Mouse (Mus musculus) embryo, embryonic 9.5 days (tissue): Measurements from ENCODE around the gene Tenm2.
A peak's percentile ranks its signal among the peaks of the same experiment; 100 is the strongest.

Experiments
- DNase-seq: peaks from one replicate; pipeline ENCODE4 v3.0.0-alpha.2; 2017; ENCODE audit errors: extremely low spot score

The Tenm2 gene

DNA sequence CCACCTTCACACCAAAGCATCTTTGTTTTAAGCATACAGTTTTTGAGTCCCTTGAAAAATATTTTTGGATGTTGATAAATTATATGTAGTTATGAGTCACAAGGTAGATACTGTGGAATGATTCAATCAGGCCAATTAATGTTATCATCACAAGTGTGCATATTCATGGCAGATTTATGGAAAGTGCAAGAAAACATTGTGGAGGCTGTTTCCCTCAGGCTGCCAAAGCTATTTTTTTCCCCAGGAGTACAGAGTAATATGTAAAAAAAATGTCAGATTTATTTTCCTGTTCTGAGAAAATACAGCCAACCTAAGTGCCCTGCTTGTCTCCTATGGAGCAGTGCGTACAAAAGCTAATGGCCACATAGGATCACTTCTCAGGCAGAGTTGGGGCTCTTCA is 882.5 kb downstream of the Tenm2 start:
- no peak for DNase-seq

DNA sequence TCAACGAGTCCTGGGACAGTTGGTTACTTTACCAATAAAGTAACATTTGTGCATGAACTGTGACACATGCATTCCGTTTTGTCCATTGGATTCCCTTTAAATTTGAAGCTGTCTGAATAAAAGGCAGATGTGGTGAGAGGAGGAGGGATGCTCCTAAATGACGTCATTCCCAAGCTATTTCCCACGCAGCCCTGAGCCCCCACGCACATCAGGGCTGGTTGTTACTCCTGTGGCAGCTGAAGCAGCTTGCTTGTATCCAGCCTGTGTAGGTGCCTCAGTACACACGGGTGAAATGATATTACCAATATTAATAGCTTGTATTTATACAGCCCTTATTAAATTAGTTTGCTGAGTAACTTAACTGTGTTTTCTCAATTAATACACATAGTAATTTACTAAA is 884.0 kb downstream of the Tenm2 start:
- DNase-seq: no peak

DNA sequence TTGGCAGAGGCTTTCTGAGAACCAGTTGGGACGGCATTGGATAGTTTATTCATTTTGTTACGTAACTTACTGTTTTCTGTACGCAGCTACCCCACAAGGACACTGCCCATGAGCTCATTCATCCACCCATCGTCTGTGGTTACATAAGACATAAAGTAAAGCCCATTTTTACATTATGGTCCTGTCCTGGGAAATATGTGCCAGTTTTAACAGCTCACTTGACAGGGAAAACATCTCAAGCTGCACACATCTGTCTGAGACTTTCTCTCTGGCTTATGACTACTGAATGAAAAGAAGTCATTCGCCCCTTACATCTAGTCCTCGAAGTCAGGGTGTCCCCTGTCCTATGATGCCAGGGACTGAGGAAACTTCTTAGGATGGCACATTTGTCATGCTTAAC is 884.4 kb downstream of the Tenm2 start:
- DNase-seq: no peak

DNA sequence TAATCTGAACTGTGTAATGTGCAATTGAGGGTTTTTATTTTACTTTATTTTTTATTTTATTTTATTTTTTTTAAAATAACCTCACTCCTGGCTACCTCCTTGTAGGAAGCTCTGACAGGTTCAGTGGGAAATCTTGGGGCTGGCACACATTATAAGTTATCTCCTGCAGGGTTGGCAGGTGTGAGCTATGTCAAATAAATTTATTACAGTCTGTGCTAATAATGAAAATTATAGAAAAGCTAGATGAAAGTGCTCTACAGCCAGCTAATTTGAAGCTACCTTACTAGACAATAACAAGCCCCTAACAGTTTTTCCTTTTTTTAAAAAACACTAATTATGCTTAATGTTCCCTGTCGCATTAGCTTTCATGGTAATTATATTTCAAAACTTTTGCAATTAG is 885.5 kb downstream of the Tenm2 start:
- no peak for DNase-seq

DNA sequence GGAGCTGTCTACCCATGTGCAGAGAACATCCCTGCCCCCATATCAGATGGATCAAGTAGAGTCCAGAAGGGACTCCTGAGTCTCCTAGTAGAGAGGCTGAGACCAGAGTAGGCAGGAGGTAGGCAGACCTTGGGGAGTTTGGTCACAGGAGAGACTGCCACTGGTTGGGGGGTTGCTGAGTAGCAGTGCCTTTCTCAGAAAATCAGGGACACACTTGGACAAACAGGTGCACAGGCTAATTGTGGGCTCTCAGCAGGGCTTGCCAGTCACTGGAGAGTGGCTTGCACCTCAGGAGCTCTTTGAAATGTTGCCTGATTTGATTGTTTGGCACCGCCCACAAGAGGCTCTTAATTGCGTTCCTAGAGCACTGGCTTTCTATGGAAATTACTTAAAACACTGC is 885.9 kb downstream of the Tenm2 start:
- no peak for DNase-seq

DNA sequence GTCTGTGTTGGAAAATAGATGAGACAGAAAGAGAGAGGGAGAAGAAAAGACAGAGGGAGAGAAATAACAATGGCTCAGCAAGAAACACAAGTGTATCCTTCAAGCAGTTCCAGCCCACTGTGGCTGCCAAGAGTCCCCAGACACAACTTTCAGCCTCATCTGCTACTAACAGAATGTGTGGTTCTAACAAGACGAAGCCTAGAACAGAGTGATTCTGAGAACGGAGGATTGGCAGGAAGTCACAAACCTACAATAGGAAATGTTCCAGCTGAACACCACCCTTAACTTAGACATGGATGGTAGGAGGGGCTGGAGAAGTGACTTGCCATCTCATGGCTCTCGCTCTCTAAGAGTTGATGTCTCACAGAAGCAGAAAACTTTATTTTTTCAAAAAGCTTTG is 894.0 kb downstream of the Tenm2 start:
- no peak for DNase-seq

DNA sequence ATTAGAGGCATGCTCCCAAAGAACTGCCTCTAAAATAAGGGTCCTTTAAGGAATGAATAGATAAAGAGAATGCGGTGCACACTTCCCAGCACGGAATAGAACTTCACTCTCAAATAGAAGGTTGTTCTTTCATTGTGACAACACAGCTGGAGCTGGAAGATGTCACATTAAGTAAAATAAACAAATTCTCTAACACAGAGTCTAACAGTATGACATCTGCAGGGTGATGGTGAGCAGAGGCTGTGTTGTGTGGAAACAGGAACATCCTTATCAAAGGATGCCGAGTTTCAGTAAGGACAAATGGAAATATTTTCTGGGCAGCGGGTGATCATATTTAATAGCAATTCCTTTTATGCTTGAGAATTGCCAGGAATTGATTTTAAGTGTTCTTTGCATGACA is 897.3 kb downstream of the Tenm2 start:
- no peak for DNase-seq

DNA sequence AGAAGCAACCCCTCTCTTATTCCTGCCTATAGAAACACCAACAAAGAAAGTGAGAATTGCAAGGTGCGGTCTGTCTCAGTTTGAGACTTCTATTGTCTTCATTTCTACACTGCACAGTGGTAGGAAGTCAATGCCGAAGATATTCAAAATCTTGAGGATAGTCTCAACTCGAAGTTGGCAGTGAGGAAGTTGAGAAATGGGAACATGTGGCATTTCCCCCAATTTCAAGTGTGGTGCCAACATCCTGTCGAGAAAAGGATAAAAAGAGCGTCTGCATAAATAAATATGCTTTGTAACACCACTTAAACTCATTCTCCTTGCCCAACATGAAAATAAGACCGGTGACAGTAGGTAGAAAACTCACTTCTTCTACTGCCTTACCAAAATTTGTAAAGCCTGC is 898.7 kb downstream of the Tenm2 start:
- DNase-seq: no peak

DNA sequence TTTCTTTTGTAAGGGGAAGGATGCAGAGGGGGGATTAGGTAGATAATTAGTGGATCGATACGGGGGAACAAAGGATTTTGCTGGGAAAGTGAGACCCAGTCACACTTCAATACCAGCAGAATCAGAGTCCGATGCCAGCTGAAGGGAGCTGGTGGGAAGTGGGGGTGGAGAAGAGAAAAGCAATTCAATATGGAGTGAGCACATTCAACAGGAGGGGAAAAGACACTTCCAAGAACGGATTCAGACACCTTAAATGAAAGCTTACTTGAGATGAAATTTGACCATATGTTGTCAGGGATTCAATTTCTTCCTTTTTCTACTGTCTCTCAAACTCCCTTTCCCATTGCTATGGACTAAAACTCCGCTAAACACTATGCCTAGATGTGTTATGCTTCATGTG is 900.6 kb downstream of the Tenm2 start:
- no peak for DNase-seq

DNA sequence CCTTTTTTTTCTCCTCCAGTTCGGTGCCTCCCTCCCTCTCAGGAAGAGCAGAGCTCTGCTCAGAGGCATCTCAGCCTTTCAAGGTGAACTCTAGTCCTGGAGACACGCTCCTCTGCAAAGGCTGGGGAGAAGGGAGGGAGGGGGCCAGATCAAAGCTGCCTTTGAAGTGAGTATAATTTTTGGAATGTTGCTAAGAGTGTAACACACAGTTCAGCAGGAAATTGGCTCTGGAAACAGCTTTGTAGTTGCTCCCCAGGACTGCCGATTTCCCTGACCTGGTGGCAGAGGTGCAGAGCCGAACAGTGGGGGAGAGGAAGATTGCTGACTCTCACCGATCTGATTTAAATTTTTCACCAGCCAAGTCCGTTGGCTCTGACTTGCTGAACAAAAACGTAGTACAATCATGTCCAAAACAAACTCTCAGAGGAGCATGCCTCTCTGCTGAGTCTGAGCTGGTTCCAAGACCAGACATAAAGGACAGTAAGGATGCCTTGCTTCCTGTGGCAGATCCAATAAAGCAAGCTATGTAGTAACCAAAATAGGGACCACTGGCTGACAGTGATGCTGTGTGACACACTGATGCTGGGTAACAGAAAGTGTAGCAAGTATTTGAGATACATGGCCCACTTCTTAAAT is 901.5 kb downstream of the Tenm2 start:
- DNase-seq: peak; percentile 35

DNA sequence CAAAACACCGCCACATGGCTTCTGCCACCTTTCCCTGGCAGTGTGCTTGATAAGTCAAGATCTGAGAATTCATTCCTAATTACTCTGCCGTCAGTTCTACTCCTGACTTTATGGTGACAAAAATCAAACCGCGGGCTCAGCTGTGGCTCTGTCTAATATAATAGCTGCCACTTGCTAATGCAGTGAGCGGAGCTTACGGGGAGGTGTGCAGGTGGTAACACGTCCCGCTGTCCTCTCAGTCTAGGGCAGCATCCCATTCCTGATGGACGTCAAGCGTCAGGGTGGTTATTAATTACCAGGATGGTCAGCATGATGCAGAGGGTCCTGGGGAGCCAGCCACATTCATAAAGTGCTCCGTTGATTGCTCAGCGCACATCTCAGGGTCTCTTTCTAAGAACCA is 903.5 kb downstream of the Tenm2 start:
- DNase-seq: no peak

DNA sequence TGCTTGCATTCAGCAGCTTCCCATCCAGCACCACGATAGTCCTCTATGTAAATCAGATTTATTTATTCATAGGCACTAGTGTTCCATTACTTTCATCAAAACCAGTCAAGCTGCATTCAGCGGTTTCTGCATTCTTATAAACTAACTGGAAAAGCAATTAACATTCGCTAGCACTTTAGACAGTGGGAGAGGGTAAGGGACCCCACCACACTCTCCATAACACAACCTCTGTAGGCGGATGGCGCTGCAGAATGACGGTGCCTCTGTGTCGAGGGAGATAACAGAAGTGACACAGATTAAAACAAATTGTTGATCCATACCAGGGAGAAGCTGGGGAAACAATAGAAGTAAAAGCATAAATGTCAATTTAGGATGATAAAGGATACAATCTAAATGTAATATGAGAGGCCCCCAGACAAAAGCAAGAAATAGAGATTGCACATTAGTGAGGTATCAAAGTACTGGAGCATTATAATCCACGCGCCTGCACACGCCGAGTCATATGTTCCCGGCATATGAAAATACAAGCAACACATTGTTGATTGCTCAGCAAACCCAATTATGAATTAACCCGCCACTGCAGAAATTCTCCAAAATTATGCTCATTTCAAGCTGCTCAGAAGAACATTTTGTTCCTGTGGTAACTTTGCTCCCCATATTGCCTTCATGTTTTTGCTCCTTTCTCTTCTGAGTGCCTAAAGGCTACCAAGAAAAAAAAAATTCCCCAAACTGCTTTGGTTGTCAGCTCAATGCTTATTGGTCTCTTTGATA is 904.2 kb downstream of the Tenm2 start:
- DNase-seq: no peak

DNA sequence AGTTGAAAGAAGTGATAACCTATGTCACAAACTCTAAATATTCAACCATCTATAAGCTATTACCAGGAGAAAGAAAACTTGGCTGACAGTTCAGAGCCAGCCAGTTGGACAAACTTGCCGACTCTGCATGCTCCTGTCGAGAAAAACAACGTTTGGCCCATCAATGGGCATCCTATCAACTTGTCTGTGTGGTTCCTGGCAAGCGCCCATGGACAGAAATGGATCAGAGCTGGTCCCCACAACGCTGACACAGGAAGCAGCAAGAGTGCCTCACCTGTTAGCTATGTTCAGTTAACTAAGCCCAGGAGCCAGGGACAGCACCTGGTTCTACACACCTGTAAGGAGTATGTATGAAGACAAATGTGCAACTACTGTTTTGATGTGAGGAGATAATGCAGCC is 908.5 kb downstream of the Tenm2 start:
- DNase-seq: no peak

DNA sequence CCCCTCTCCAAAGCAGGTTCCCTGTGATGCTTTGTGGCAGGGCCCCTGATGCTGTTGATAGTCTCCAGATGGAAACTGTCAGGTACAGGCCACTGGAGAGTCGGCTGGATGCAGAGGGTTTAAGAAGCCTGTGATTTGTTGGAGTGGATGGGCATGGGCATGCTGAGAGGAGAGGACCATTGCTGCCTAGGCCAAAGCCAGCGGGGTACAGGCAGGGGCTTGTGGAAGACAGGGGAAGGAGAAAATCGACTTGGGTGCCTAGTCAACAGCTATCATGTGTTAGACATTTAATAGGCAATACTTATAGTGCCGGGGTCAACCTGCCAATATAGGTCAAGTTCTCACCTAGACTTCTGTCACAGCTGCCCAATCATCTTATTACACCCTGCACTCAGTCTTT is 926.4 kb downstream of the Tenm2 start:
- DNase-seq: no peak

DNA sequence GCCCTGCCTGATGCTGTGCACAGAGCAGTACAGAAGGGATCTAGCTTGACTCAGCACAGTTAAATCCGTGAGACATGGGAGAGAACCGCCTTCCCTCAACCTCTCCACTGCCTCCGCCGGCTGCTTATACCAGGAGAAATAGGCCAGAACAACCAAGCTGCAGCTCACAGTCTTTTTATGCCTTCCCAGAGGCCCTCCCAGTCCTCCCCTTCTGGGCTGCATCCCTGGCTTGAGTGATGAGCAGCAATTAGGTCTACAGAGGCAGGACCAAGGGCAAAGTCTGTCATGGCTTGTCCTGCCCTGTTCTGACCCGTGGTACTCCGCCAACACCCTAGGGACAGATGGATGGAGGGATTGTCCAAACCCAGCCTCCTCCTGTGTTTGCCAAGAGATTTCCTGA is 928.5 kb downstream of the Tenm2 start:
- DNase-seq: no peak

DNA sequence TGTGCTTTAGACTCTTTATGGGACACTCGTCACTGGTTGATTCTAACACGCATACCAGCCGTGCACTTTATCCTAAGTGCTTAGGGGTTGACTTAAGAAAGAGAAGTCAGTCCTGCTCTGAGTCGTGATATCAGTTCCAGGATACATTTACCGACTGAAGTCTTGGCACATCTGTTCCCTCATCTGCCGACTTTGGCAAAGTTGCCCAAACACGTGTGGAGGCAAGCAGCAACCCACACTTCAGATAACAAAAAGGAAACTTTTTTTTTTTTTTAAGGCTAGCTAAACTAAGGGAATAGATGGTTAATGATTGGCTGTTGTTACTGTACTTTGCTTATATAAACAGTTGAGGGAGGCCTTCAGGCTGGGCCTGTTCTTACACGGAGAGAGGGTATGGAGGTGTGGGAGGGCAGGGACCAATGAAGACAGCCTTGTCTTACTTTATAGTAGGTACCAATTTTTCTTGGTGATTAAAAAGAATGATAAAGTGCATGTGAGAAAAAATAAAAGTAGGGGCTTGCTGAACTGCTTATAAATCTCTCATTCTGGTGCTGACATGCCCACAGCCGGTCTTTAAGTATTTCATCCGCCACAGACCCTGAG is 930.3 kb downstream of the Tenm2 start:
- no peak for DNase-seq

DNA sequence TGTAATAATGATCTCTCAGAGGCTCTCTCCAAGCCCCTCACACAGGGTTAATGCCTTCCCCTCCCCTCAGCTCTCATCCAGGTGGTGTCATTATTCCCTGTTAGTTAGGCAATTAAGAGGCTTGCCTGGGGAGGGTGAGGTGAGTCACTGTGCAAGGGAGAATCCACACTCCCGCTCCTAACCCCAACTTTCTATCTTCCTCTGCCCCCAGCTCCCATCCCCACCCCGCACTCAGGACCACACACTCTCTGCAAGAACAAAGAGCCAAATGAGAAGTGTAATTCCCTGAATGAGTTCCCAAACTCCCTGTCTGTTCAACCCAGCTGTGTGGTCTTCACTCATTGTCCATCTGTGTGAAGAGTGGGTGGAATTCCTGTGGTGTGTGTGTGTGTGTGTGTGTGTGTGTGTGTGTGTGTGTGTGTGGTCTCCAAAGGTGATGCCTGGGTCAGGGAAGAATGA is 932.8 kb downstream of the Tenm2 start:
- DNase-seq: peak; percentile 14

DNA sequence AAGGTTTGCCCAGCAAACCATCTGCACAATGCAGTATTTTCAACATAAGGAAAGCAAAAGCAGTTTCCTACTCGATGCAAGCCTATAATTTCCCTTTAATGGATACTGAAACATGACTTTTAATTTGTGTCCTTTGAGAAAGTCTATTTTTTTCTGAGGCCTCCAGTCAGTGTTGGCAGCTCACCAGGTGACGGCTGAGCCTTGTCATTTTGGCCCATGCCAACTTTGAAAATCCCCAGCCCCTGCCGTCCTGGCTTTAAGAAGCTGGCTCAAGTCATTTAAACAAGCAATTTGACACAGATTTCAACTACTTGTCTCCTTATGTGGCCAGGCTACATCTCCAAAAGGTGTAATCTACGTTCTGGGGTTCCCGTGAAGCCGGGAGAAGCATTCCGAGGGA is 933.7 kb downstream of the Tenm2 start:
- no peak for DNase-seq

DNA sequence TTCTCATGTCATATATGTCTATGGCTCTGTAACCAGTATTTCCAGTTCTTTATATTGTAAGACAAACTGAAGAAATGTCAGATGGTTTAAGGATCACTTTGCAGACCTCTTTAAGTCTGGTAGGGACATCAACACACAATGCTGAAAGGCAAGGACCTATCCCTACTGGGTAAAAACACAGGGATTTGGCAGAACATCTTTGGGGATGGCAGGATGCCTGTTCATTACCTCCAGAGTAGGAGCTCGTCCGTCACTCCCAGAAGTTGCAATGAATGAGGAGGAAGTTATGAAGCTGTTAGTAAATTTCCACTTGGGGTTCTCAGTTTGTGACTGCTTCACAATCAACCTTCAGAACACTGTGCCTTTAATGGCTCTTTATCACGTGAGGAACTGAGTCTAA is 939.2 kb downstream of the Tenm2 start:
- DNase-seq: no peak

DNA sequence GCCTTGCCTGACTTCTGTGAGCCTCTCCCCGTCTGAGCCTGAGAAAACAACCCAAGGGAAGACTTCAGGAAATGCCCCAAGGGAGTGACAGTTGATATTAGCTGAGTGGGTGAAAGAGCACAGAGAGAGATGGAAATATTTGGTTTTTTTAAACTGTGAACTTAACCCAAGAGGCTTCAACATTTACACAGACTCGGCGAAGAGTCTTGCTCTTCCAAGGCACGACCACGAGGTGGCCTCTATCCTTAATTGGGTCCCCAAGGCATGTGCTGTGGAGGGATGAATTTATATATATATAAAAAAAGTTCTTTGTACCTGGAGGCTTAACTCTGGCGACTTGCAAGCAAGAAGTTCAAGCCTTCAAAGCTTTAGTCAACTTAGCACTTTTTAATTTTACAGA is 943.6 kb downstream of the Tenm2 start:
- DNase-seq: no peak

DNA sequence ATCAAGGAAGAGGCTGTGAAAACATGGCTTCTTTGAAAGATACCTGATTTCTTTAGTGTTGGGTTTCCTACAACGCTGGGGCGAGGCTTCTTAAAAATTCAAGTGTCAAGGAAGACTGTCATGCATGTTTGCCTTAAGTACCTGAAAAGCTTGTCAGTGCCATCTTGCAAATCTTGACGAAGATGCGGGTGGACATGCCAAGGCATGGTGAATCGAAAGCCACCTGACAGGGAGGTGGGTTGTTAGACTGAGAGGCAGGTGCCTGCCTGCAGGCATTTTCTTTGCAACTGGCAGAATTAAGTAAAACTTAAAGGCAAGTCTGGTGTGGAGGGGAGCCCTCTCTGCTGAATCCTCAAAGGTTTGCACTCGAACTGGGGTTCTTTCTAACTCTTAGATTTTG is 949.5 kb downstream of the Tenm2 start:
- no peak for DNase-seq

DNA sequence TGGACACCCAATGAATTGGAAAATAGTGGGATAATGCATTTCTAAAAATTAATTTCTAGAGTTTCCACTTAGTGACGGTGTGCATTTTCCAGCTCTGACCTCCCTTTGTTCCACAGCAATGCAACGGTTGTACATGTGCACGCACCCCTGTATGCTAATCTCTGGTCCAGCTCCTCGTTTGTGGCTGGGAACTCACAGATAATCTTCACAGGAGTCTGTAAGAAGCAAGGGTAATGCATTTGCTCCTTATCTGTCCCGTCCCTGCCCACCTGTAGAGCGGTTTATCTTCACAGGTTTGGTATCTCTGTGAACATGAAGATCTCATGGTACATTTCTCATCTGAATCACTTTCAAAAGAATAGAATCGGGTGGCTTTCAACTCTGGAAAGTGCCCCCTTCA is 955.2 kb downstream of the Tenm2 start:
- DNase-seq: no peak

DNA sequence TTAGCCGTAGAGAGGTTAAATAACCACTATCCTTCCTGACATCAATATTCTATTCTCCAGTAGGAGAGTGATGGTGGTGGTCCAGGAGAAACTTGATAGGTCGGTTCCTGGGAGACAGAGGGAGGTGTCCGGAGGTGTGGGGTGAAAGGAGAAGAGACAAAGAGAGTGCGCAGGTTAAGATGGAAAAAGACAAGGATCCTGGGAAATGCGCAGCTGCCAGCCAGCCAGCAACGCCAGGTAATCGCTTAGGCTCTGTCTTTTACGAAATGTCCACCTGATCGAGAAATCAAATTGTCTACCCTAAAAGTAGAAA is 957.9 kb downstream of the Tenm2 start:
- DNase-seq: no peak
